Mouse (Mus musculus): ENCODE data around the gene Pde3b. TPM values are rescaled to one million over a fixed set of nuclear protein-coding genes. Genes with fewer than 3 reads are reported as not detected.
"Not testable (repeated sequence)": the region's sequence is repeated elsewhere in the genome, so short reads cannot be mapped to it uniquely, and the experiment has no call there.

The Pde3b gene
- polyA plus RNA-seq, 1 experiment from 2014 or later, result 5.0 TPM

DNA sequence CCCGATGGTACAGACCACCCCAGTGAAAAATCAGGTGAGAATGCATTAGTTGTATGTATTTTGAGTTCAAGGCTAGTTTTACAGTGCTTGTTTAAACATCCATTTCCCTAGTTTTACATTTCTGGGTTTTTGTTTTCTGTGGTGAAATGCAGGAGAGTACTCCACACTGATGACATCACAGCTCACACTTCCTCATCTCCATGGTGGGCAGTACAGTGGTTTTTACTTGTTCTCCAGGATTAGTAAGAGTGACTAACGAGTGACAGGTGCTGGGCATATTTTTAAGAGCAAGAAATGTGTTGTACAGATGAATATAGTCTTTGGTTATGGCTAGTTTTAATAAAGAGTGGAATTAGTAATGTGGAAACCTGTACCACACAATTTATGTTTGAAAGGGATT, 93.8 kb downstream of the Pde3b start:
- no peak overlapping the region for H3K4me3 ChIP-seq (ENCODE audit: low read depth, low read length)
- ATAC-seq, result no peak
- no peak overlapping the region for H3K4me2 ChIP-seq (ENCODE audit: low read depth, low read length)
- H3K4me1 ChIP-seq (ENCODE audit: insufficient read depth), result no peaks in the 10 kb centered on the region
- 74% methylated on average over 2 of the region's 2 CpGs for WGBS (ENCODE audit: insufficient replicate concordance)
- no peaks in the 10 kb centered on the region for H3K9me3 ChIP-seq (ENCODE audit: low read length)
- no peak overlapping the region for H3K27ac ChIP-seq (ENCODE audit: low read depth)
- no peak for DNase-seq
- H3K36me3 ChIP-seq (replicated peaks; ENCODE audit: insufficient read depth, low read length), result peaks cover 5% of the 10 kb centered on the region
- H3K9ac ChIP-seq (replicated peaks), result no peak overlapping the region
- no peak for TF ChIP-seq CTCF (IDR thresholded peaks at IDR 0.05; ENCODE audit: low read depth)
- TF ChIP-seq EP300 (IDR thresholded peaks at IDR 0.05; ENCODE audit: low read depth), result no peak
- H3K27me3 ChIP-seq (ENCODE audit: insufficient read depth, low read length), result no peaks in the 10 kb centered on the region

DNA sequence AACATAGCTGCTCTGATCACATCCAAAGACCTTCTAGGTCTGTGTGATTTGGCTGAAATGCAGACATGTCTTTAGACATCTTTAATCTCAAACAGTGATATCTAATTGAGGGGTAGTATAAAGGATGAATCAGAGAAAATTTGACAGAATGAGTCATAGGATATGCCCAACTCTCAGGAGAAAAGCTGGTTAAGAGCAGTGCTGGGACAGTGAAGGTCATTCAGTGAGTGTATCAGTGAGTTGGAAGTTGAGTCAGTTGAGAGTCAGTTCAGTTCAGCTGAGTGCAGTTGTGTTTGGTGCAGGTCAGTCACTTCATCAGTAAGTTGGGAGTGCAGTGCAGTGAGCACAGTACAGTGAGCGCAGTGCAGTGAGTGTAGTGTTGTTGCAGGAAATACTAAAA, 105.0 kb downstream of the Pde3b start:
- H3K4me1 ChIP-seq (ENCODE audit: insufficient read depth), result no peaks in the 10 kb centered on the region
- ATAC-seq, result no peak
- no peak overlapping the region for H3K4me2 ChIP-seq (ENCODE audit: low read depth, low read length)
- no peak overlapping the region for H3K9ac ChIP-seq (replicated peaks)
- H3K27me3 ChIP-seq (ENCODE audit: insufficient read depth, low read length), result no peaks in the 10 kb centered on the region
- TF ChIP-seq EP300 (IDR thresholded peaks at IDR 0.05; ENCODE audit: low read depth), result no peak
- TF ChIP-seq CTCF (IDR thresholded peaks at IDR 0.05; ENCODE audit: low read depth), result no peak
- H3K36me3 ChIP-seq (replicated peaks; ENCODE audit: insufficient read depth, low read length), result peaks cover 10% of the 10 kb centered on the region
- H3K9me3 ChIP-seq (ENCODE audit: low read length), result peaks cover 5% of the 10 kb centered on the region; the same call in 1 of the 2 replicates
- DNase-seq, result no peak
- no peak overlapping the region for H3K27ac ChIP-seq (ENCODE audit: low read depth)
- no peak overlapping the region for H3K4me3 ChIP-seq (ENCODE audit: low read depth, low read length)
- 100% methylated on average over 1 of the region's 1 CpGs for WGBS (ENCODE audit: insufficient replicate concordance)

DNA sequence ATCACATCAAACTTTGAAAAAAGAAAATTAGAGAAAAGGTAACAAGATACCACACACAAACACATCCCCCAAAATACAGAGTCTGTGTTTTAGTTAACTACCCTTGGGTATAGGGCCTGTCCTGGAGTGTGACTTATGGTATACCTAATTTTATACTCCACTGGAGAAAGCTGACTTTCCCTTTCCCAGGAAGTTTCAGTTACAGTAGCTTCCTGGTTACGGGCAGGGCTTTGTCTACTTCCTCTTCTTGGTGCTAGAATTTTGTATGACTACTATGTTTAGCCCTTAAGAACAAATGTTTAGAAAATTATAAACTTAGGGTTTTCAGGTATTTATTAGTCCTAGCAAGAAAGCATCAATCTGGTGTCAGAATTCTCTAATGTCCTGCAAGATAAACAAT, 111.2 kb downstream of the Pde3b start:
- Histone ChIP-seq H3K4me2 (ENCODE audit: low read depth, low read length) (no peak overlapping the region), H3K4me3 (ENCODE audit: low read depth, low read length) (no peak overlapping the region), H3K9ac (replicated peaks) (no peak overlapping the region), H3K36me3 (replicated peaks; ENCODE audit: insufficient read depth, low read length) (peaks cover 14% of the 10 kb centered on the region), H3K27me3 (ENCODE audit: insufficient read depth, low read length) (no peaks in the 10 kb centered on the region), H3K27ac (ENCODE audit: low read depth) (no peak overlapping the region), H3K4me1 (ENCODE audit: insufficient read depth) (no peaks in the 10 kb centered on the region), H3K9me3 (ENCODE audit: low read length) (peaks cover 5% of the 10 kb centered on the region; the same call in 1 of the 2 replicates)
- TF ChIP-seq EP300 (IDR thresholded peaks at IDR 0.05; ENCODE audit: low read depth), result no peak
- TF ChIP-seq CTCF (IDR thresholded peaks at IDR 0.05; ENCODE audit: low read depth), result no peak
- DNase-seq (no peak), ATAC-seq (no peak)
- WGBS (ENCODE audit: insufficient replicate concordance), result 55% methylated on average over 1 of the region's 1 CpGs

DNA sequence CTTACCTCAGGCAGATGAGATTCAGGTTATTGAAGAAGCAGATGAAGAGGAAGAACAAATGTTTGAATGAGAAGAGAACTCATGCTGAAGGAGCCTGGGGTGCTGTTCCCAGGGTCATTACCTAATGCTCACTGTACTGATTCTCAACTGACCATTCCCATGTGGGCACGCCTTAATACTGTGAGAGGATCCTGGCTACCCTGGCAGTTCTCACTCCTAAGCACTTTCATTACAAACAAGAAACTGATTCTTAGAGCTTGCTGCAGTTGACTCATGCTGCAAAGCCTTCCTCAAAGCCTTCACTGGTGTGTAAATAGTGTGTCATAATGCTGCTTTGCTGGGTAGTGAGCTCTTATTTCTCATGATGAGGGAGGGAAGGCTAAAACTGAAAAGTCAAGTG, 121.1 kb downstream of the Pde3b start:
- no peak for DNase-seq

DNA sequence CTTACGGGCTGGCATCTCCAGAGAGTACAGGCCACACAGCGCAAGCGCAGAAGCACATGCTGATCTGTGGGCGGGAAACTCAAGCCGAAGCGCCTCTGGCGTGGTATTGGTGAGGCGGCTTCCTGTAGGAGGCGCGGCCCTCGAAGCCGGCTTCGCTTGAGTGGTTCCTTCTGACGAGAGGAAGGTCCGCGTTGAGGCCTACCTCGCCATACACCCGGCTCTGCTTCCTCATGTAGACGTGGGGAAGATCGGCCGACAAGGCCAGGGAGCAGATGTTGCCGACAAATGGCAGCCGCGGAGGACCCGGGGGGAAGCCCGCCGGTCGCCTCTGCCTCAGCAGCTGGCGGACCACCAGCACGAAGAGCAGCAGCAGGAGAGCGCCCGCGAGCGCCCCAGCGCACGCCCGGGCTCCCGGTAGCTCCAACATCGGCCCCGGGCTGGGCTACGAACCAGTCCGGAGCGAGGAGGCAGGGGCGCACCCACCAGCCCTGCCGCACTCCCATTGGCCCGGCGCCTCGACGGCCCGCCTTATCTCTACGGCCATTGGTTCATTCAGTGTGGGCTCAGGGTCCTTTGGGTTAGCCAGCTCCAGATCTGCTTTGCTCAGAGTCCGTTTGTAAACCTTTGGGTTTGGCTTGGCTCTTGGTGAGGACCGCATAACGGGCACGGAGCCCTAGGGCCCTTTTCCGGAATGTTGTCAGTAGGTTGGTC, 147.6 kb downstream of the Pde3b start, which contains the start of gene Cyp2r1:
Gene Cyp2r1, minus strand, starts transcription at position 442 of the 711 bp plus-strand sequence.
- Histone ChIP-seq H3K4me1 (ENCODE audit: insufficient read depth) (no peaks in the 10 kb centered on the region), H3K4me2 (ENCODE audit: low read depth, low read length) (peak within 1 kb of the TSS; percentile 83), H3K27ac (ENCODE audit: low read depth) (peak within 1 kb of the TSS; percentile 88), H3K36me3 (replicated peaks; ENCODE audit: insufficient read depth, low read length) (no peaks in the 10 kb centered on the region), H3K9ac (replicated peaks) (peak within 1 kb of the TSS; percentile 75), H3K4me3 (ENCODE audit: low read depth, low read length) (peak within 1 kb of the TSS; percentile 49), H3K27me3 (ENCODE audit: insufficient read depth, low read length) (no peaks in the 10 kb centered on the region), H3K9me3 (ENCODE audit: low read length) (no peaks in the 10 kb centered on the region)
- TF ChIP-seq CTCF (IDR thresholded peaks at IDR 0.05; ENCODE audit: low read depth) (peak; percentile 45), EP300 (IDR thresholded peaks at IDR 0.05; ENCODE audit: low read depth) (no peak)
- peak; percentile 86 for DNase-seq
- ATAC-seq, result peak; percentile 96
- 4% methylated on average over 50 of the region's 56 CpGs for WGBS (ENCODE audit: insufficient replicate concordance)

More for the DNA sequence above, 121.1 kb downstream of the Pde3b start:
- TF ChIP-seq CTCF (IDR thresholded peaks at IDR 0.05; ENCODE audit: low read depth) (no peak), EP300 (IDR thresholded peaks at IDR 0.05; ENCODE audit: low read depth) (no peak)
- WGBS (ENCODE audit: insufficient replicate concordance), result 97% methylated on average over 1 of the region's 1 CpGs
- Histone ChIP-seq H3K9me3 (ENCODE audit: low read length) (no peaks in the 10 kb centered on the region), H3K4me1 (ENCODE audit: insufficient read depth) (no peaks in the 10 kb centered on the region), H3K9ac (replicated peaks) (no peak overlapping the region), H3K4me2 (ENCODE audit: low read depth, low read length) (no peak overlapping the region), H3K4me3 (ENCODE audit: low read depth, low read length) (no peak overlapping the region), H3K27ac (ENCODE audit: low read depth) (no peak overlapping the region), H3K27me3 (ENCODE audit: insufficient read depth, low read length) (no peaks in the 10 kb centered on the region), H3K36me3 (replicated peaks; ENCODE audit: insufficient read depth, low read length) (peaks cover 17% of the 10 kb centered on the region)
- ATAC-seq, result no peak

DNA sequence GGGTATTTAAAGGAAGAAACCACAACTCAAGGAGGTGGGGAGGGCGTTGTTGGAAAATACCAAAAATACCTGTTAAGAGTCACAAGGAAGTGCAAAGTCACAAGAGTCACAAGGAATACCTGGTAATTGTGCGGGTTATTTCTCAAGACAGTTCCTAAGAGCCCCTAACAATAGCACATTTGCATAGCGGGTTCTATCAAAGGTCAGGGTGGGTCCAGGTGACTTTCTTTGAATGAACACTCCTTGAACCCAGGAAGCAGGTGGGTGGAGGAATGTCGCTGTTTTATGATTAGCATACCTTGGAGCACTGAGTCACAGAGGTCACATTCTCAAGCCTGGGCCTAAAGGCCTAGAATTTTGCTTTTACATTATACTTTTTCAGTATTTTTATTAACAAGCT, 158.8 kb downstream of the Pde3b start:
- H3K36me3 ChIP-seq (replicated peaks; ENCODE audit: insufficient read depth, low read length); H3K27ac ChIP-seq (ENCODE audit: low read depth); ATAC-seq; H3K27me3 ChIP-seq (ENCODE audit: insufficient read depth, low read length); H3K4me2 ChIP-seq (ENCODE audit: low read depth, low read length); DNase-seq; H3K4me1 ChIP-seq (ENCODE audit: insufficient read depth); H3K9me3 ChIP-seq (ENCODE audit: low read length); H3K4me3 ChIP-seq (ENCODE audit: low read depth, low read length); H3K9ac ChIP-seq (replicated peaks): not testable (repeated sequence)
- 86% methylated on average over 4 of the region's 4 CpGs for WGBS (ENCODE audit: insufficient replicate concordance)
